8 mouse cellular contexts compared by ENCODE assay signal in the genomic region with DNA sequence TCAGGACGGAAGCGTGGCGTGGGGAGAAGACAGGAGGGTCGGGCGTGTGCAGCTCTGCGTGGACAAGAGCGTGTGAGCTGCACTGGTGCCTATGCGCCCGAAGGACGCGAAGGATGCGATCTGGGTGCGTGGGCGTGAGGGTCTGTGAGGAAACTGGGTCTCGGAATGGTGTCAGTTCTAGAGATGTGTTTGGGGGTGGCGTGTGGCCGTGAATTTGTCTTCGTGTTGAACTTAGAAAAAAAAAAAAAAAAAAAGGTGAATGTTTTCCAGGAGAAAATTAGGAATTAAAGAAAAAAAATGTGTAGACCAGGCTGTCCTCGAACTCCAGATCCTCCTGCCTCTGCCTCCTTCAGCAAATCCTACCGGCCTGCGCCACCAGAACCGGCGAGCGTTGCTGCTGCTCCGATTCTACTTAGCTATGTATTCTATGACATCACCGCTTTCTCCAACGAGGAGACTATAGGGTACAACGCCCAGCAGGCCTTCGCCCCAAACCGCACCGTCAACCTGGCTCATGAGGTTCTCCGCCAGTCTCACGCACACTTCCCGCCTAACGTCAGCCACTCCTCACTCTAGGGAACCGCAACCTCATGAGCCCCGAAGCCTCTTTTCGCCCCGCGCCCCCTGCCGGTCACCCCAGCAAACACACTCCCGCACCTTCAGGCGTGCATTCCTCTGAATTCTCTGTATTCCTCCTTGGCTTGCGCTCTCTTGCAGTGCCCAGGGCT. TPM values are rescaled to one million over a fixed set of nuclear protein-coding genes. Genes with fewer than 3 reads are reported as not detected.
DNase-seq lines count a peak whose midpoint lies in the region; ATAC-seq and TF ChIP-seq lines count a peak whose summit lies in the region.
"Not testable (repeated sequence)": the region's sequence is repeated elsewhere in the genome, so short reads cannot be mapped to it uniquely, and the experiment has no call there.

No protein-coding gene starts in this region.

- WGBS in heart, embryonic 10.5 days = under 1% methylated on average over 44 of the region's 44 CpGs
- 0% methylated on average over 44 of the region's 44 CpGs for WGBS in kidney, embryonic 15.5 days

- peak; percentile 74 for TF ChIP-seq POLR2A in embryonic fibroblast, embryonic 13.5 days (IDR thresholded peaks at IDR 0.05; ENCODE audit: low read depth, low read length)

- not testable (repeated sequence) for H3K4me1 ChIP-seq in embryonic fibroblast, embryonic 13.5 days (ENCODE audit: control insufficient read depth, insufficient read depth, low read length); heart, embryonic 10.5 days; kidney, embryonic 15.5 days

- peak overlapping the region; percentile 55 for H3K4me2 ChIP-seq in kidney, embryonic 15.5 days

- DNase-seq in B cell, adult 2 months = peak; percentile 89 to 91
- peak; percentile 96 for DNase-seq in brain, adult 2 months (ENCODE audit: low read depth, low spot score)
- peak; percentile 89 for DNase-seq in heart, embryonic 10.5 days (ENCODE audit: low spot score)
- DNase-seq in liver = peak; percentile 84
- DNase-seq in monocyte, adult 2 months (ENCODE audit: low read depth in 1 of 2, low spot score in 2 of 2) = peak; percentile 60 to 85
- peak; percentile 73 to 75 for DNase-seq in spleen, postnatal 14 days (ENCODE audit: low spot score in 2 of 2)

- H3K27me3 ChIP-seq in heart, embryonic 10.5 days (ENCODE audit: insufficient read depth, poor library complexity, severe bottlenecking); kidney, embryonic 15.5 days: not testable (repeated sequence)

- peak overlapping the region; percentile 59 for H3K9ac ChIP-seq in kidney, embryonic 15.5 days

- peak; percentile 42; the same call in 1 of the 2 replicates for TF ChIP-seq CTCF in embryonic fibroblast, embryonic 13.5 days (IDR thresholded peaks at IDR 0.05; ENCODE audit: borderline replicate concordance, insufficient read depth, low read length)

- H3K4me3 ChIP-seq in embryonic fibroblast, embryonic 13.5 days (ENCODE audit: insufficient read depth, low read length) = peak overlapping the region; percentile 71
- H3K4me3 ChIP-seq in heart, embryonic 10.5 days = peak overlapping the region; percentile 66
- peak overlapping the region; percentile 71 for H3K4me3 ChIP-seq in kidney, embryonic 15.5 days (replicated peaks)

- H3K27ac ChIP-seq in embryonic fibroblast, embryonic 13.5 days (ENCODE audit: insufficient read depth, low read length) = peak overlapping the region; percentile 48; the same call in 1 of the 2 replicates
- peak overlapping the region; percentile 76 for H3K27ac ChIP-seq in heart, embryonic 10.5 days
- peak overlapping the region; percentile 87 for H3K27ac ChIP-seq in kidney, embryonic 15.5 days

- ATAC-seq in kidney, embryonic 15.5 days (replicated peaks; ENCODE audit: low FRiP score) = peak; percentile 73

- not testable (repeated sequence) for H3K9me3 ChIP-seq in heart, embryonic 10.5 days; kidney, embryonic 15.5 days (replicated peaks)

- H3K36me3 ChIP-seq in heart, embryonic 10.5 days; kidney, embryonic 15.5 days: not testable (repeated sequence)

RNA-seq across cellular contexts. Expression of a gene that starts 28.4 kb away (rescaled TPM):
- not detected in 2 replicates for polyA plus RNA-seq in embryonic fibroblast, embryonic 13.5 days (2011; ENCODE audit: insufficient read length, low read depth, missing spikeins)
- polyA plus RNA-seq in heart, embryonic 10.5 days (2016; fragmentation: Nextera tagmentation; extraction: Ambion mirVana) = 0.08 TPM in 1 of 2 replicates, not detected in the other
- 0.17 and 0.22 TPM in 2 replicates for polyA plus RNA-seq in kidney, embryonic 15.5 days (2015; fragmentation: Nextera tagmentation; extraction: Ambion mirVana)

RNA-seq across cellular contexts. Expression of a gene that starts 37.7 kb away (rescaled TPM):
- polyA plus RNA-seq in embryonic fibroblast, embryonic 13.5 days (2011; ENCODE audit: insufficient read length, low read depth, missing spikeins) = not detected in 2 replicates
- not detected in 2 replicates for polyA plus RNA-seq in heart, embryonic 10.5 days (2016; fragmentation: Nextera tagmentation; extraction: Ambion mirVana)
- not detected in 2 replicates for polyA plus RNA-seq in kidney, embryonic 15.5 days (2015; fragmentation: Nextera tagmentation; extraction: Ambion mirVana)

Comparison
In these comparisons a context has a peak if more than half of its experiments do, and no peak if none do; other contexts are left out.
1. Peak in every context shown above with its lines: DNase-seq, ATAC-seq, H3K4me3 ChIP-seq and H3K27ac ChIP-seq.